Mouse (Mus musculus): ENCODE results near the gene S100a13. TPM values are rescaled to one million over a fixed set of nuclear protein-coding genes. Genes with fewer than 3 reads are reported as not detected.

The S100a13 gene
- polyA plus RNA-seq, 2 experiments: 11.1 to 19.7 TPM

- Histone ChIP-seq H3K27me3 (ENCODE audit: control insufficient read depth, insufficient read depth, low read length) (no peaks in the 10 kb centered on the region), H3K4me2 (ENCODE audit: low read depth) (no peak overlapping the region), H3K36me3 (replicated peaks; ENCODE audit: control insufficient read depth, insufficient read depth, low read depth) (peaks cover 39% of the 10 kb centered on the region), H3K9ac (replicated peaks) (no peak overlapping the region), H3K4me3 (ENCODE audit: insufficient read depth in 1 of 2, low read depth in 2 of 2, low read length in 2 of 2) (no peak overlapping the region), H3K9me3 (ENCODE audit: control insufficient read depth, low read length) (no peaks in the 10 kb centered on the region), H3K27ac (no peak overlapping the region), H3K4me1 (replicated peaks; ENCODE audit: control insufficient read depth in 2 of 2, insufficient read depth in 2 of 2, low read length in 1 of 2) (peaks cover 3 to 10% of the 10 kb centered on the region in 2 experiments; a peak in 3 of 4 replicates)
- WGBS (ENCODE audit: insufficient replicate concordance): 57% methylated on average over 4 of the region's 4 CpGs
- DNase-seq (ENCODE audit: low read depth in 3 of 3, low spot score in 3 of 3) (no peak), ATAC-seq (ENCODE audit: insufficient read depth) (no peak)
- no peak for TF ChIP-seq EP300 (IDR thresholded peaks at IDR 0.05; ENCODE audit: low read depth)
- TF ChIP-seq CTCF (IDR thresholded peaks at IDR 0.05; ENCODE audit: low read depth): no peak
Observed at GRCm38 (mm10) chr3:90493831-90494540, 20.2 kb upstream of the S100a13 start.

- 83% methylated on average over 7 of the region's 7 CpGs for WGBS (ENCODE audit: insufficient replicate concordance)
Observed at GRCm38 (mm10) chr3:90495850-90496525, 18.2 kb upstream of the S100a13 start.

GRCm38 (mm10) chr3:90497597-90497996, 16.6 kb upstream of the S100a13 start:
- DNase-seq (ENCODE audit: low read depth in 3 of 3, low spot score in 3 of 3) (no peak), ATAC-seq (ENCODE audit: insufficient read depth) (no peak)
- Histone ChIP-seq H3K4me2 (ENCODE audit: low read depth) (no peak overlapping the region), H3K9ac (replicated peaks) (no peak overlapping the region), H3K27ac (no peak overlapping the region), H3K36me3 (replicated peaks; ENCODE audit: control insufficient read depth, insufficient read depth, low read depth) (peaks cover 69% of the 10 kb centered on the region), H3K9me3 (ENCODE audit: control insufficient read depth, low read length) (no peaks in the 10 kb centered on the region), H3K4me1 (replicated peaks; ENCODE audit: control insufficient read depth in 2 of 2, insufficient read depth in 2 of 2, low read length in 1 of 2) (no peaks in the 10 kb centered on the region), H3K4me3 (ENCODE audit: insufficient read depth in 1 of 2, low read depth in 2 of 2, low read length in 2 of 2) (no peak overlapping the region), H3K27me3 (ENCODE audit: control insufficient read depth, insufficient read depth, low read length) (no peaks in the 10 kb centered on the region)
- TF ChIP-seq CTCF (IDR thresholded peaks at IDR 0.05; ENCODE audit: low read depth): no peak
- no peak for TF ChIP-seq EP300 (IDR thresholded peaks at IDR 0.05; ENCODE audit: low read depth)

More at GRCm38 (mm10) chr3:90495850-90496525, 18.2 kb upstream of the S100a13 start:
- Histone ChIP-seq H3K36me3 (replicated peaks; ENCODE audit: control insufficient read depth, insufficient read depth, low read depth) (peaks cover 53% of the 10 kb centered on the region), H3K9ac (replicated peaks) (no peak overlapping the region), H3K27me3 (ENCODE audit: control insufficient read depth, insufficient read depth, low read length) (no peaks in the 10 kb centered on the region), H3K4me3 (ENCODE audit: insufficient read depth in 1 of 2, low read depth in 2 of 2, low read length in 2 of 2) (no peak overlapping the region), H3K9me3 (ENCODE audit: control insufficient read depth, low read length) (no peaks in the 10 kb centered on the region), H3K4me2 (ENCODE audit: low read depth) (no peak overlapping the region), H3K4me1 (replicated peaks; ENCODE audit: control insufficient read depth in 2 of 2, insufficient read depth in 2 of 2, low read length in 1 of 2) (peaks cover 0 to 2% of the 10 kb centered on the region in 2 experiments; a peak in 1 of 4 replicates), H3K27ac (no peak overlapping the region)
- ATAC-seq (ENCODE audit: insufficient read depth): no peak
- no peak for TF ChIP-seq EP300 (IDR thresholded peaks at IDR 0.05; ENCODE audit: low read depth)
- no peak for TF ChIP-seq CTCF (IDR thresholded peaks at IDR 0.05; ENCODE audit: low read depth)
- no peak for DNase-seq (ENCODE audit: low read depth in 3 of 3, low spot score in 3 of 3)

GRCm38 (mm10) chr3:90503444-90503843, 10.8 kb upstream of the S100a13 start:
- H3K27ac ChIP-seq: no peak overlapping the region
- no peaks in the 10 kb centered on the region for H3K9me3 ChIP-seq (ENCODE audit: control insufficient read depth, low read length)
- no peaks in the 10 kb centered on the region for H3K27me3 ChIP-seq (ENCODE audit: control insufficient read depth, insufficient read depth, low read length)
- DNase-seq (ENCODE audit: low read depth in 3 of 3, low spot score in 3 of 3) (no peak), ATAC-seq (ENCODE audit: insufficient read depth) (no peak)
- H3K36me3 ChIP-seq (replicated peaks; ENCODE audit: control insufficient read depth, insufficient read depth, low read depth): peaks cover 90% of the 10 kb centered on the region
- no peak overlapping the region for H3K4me2 ChIP-seq (ENCODE audit: low read depth)
- TF ChIP-seq EP300 (IDR thresholded peaks at IDR 0.05; ENCODE audit: low read depth): no peak
- TF ChIP-seq CTCF (IDR thresholded peaks at IDR 0.05; ENCODE audit: low read depth): no peak
- no peak overlapping the region for H3K9ac ChIP-seq (replicated peaks)
- peaks cover 7 to 11% of the 10 kb centered on the region in 2 experiments for H3K4me1 ChIP-seq (replicated peaks; ENCODE audit: control insufficient read depth in 2 of 2, insufficient read depth in 2 of 2, low read length in 1 of 2)
- 84% methylated on average over 4 of the region's 4 CpGs for WGBS (ENCODE audit: insufficient replicate concordance)
- H3K4me3 ChIP-seq (ENCODE audit: insufficient read depth in 1 of 2, low read depth in 2 of 2, low read length in 2 of 2): no peak overlapping the region

GRCm38 (mm10) chr3:90505216-90505615, 9.0 kb upstream of the S100a13 start:
- DNase-seq (ENCODE audit: low read depth in 3 of 3, low spot score in 3 of 3): no peak
- 87% methylated on average over 5 of the region's 5 CpGs for WGBS (ENCODE audit: insufficient replicate concordance)

More at GRCm38 (mm10) chr3:90505216-90505615, 9.0 kb upstream of the S100a13 start:
- no peak for TF ChIP-seq EP300 (IDR thresholded peaks at IDR 0.05; ENCODE audit: low read depth)
- TF ChIP-seq CTCF (IDR thresholded peaks at IDR 0.05; ENCODE audit: low read depth): no peak
- no peaks in the 10 kb centered on the region for H3K9me3 ChIP-seq (ENCODE audit: control insufficient read depth, low read length)
- no peak overlapping the region for H3K27ac ChIP-seq
- no peak for ATAC-seq (ENCODE audit: insufficient read depth)
- no peak overlapping the region for H3K9ac ChIP-seq (replicated peaks)
- H3K4me2 ChIP-seq (ENCODE audit: low read depth): no peak overlapping the region
- peaks cover 72% of the 10 kb centered on the region for H3K36me3 ChIP-seq (replicated peaks; ENCODE audit: control insufficient read depth, insufficient read depth, low read depth)
- H3K4me1 ChIP-seq (replicated peaks; ENCODE audit: control insufficient read depth in 2 of 2, insufficient read depth in 2 of 2, low read length in 1 of 2): peaks cover 7 to 11% of the 10 kb centered on the region in 2 experiments
- H3K27me3 ChIP-seq (ENCODE audit: control insufficient read depth, insufficient read depth, low read length): no peaks in the 10 kb centered on the region
- no peak overlapping the region for H3K4me3 ChIP-seq (ENCODE audit: insufficient read depth in 1 of 2, low read depth in 2 of 2, low read length in 2 of 2)

Measured in liver, embryonic 14.5 days (tissue).